Mouse (Mus musculus) limb, embryonic 14.5 days (tissue): ENCODE results near the gene Hsd17b7. TPM values are rescaled to one million over a fixed set of nuclear protein-coding genes. Genes with fewer than 3 reads are reported as not detected.
"Not testable (repeated sequence)": the region's sequence is repeated elsewhere in the genome, so short reads cannot be mapped to it uniquely, and the experiment has no call there.

Experiments
- ATAC-seq: fragments of 200-750 bp; cut with Nextera tagmentation; 2 replicates; pipeline ENCODE4 v1.8.0; 2017; ENCODE audit warnings: low read depth, moderate number of reproducible peaks, moderate TSS enrichment; ENCODE audit not compliant: low FRiP score
- DNase-seq: peaks from one replicate; pipeline ENCODE4 v3.0.0-alpha.2; 2015; ENCODE audit warnings: low spot score
- H3K27ac ChIP-seq: fragments of 300-500 bp; sonication (generic); replicated peaks from 2 replicates; pipeline ENCODE4 v1.5.1; 2014; ENCODE audit warnings: low read depth, mild to moderate bottlenecking, low read length, moderate library complexity, mixed read lengths
- H3K27me3 ChIP-seq: fragments of 300-500 bp; sonication (generic); 2 replicates; pipeline ENCODE4 v1.6.1; 2014; ENCODE audit warnings: low read length, mixed read lengths; ENCODE audit not compliant: control insufficient read depth, insufficient read depth
- H3K36me3 ChIP-seq: fragments of 300-500 bp; sonication (generic); 2 replicates; pipeline ENCODE4 v1.6.1; 2014; ENCODE audit warnings: mild to moderate bottlenecking, low read length, moderate library complexity, mixed read lengths; ENCODE audit not compliant: control insufficient read depth, insufficient read depth
- H3K4me1 ChIP-seq: fragments of 300-500 bp; sonication (generic); 2 replicates; pipeline ENCODE4 v1.6.1; 2014; ENCODE audit warnings: antibody characterized with exemption, low read length, mixed read lengths; ENCODE audit not compliant: control insufficient read depth, insufficient read depth
- H3K4me2 ChIP-seq: fragments of 300-500 bp; sonication (generic); replicated peaks from 2 replicates; pipeline ENCODE4 v1.6.1; 2014; ENCODE audit warnings: low read depth, mild to moderate bottlenecking, low read length, moderate library complexity; ENCODE audit not compliant: severe bottlenecking
- H3K4me3 ChIP-seq: fragments of 300-500 bp; sonication (generic); replicated peaks from 2 replicates; pipeline ENCODE4 v1.5.1; 2014; ENCODE audit warnings: low read length
- H3K9ac ChIP-seq: fragments of 300-500 bp; sonication (generic); 2 replicates; pipeline ENCODE4 v1.6.1; 2014; ENCODE audit warnings: mild to moderate bottlenecking, low read depth, low read length, moderate library complexity; ENCODE audit not compliant: severe bottlenecking
- H3K9me3 ChIP-seq: fragments of 300-500 bp; sonication (generic); 2 replicates; pipeline ENCODE4 v1.6.1; 2016; ENCODE audit warnings: low read length; ENCODE audit not compliant: control insufficient read depth
- POLR2A ChIP-seq: fragments of 200-500 bp; IDR thresholded peaks from 2 replicates; pipeline ENCODE4 v1.8.0; 2012; ENCODE audit warnings: inconsistent platforms, mild to moderate bottlenecking, moderate library complexity, borderline replicate concordance; ENCODE audit not compliant: insufficient read depth, insufficient read length; ENCODE audit errors: extremely low read depth
- WGBS: fragments of 180-500 bp; shearing (Covaris S2); extraction: QIAGEN DNeasy Blood & Tissue Kit; methylation state at CpG from one replicate; pipeline ENCODE4 v1.1.7; 2014; 5-methylcytosine and 5-hydroxymethylcytosine counted together
- polyA plus RNA-seq, 2 experiments: library from polyadenylated mRNA; depleted of rRNA in 1 of 2; stranded (reverse) in 1 of 2; unstranded in 1 of 2; fragments of >200 nt; fragmentation: Nextera tagmentation in 1 of 2; extraction: Ambion mirVana in 1 of 2; gene quantifications; 2 replicates each; pipeline versions ENCODE4 v1.2.1 to v1.2.3; 2012 to 2014

Gene Hsd17b7
- polyA plus RNA-seq, 2 experiments, result 10.7 to 19.2 TPM

DNA sequence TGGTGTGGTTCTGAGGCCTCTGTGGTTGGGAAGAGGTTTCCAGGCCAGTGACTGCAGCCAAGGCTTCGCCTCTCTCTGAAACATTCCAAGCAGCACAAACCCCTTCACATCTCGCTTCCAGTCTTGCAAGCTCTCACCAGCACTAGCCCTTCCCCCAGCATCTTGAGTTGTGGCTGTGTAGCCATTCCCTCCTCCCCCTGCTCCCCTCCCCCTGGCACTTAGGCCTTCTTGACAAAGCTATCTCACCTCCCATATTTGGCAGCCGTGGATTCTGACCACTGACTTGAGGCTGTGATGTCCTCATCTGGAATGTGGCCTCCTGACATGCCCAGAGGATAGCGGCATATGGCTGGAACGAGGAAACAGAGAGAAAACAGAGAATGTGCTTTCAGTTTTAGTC lies 37.5 kb upstream of the Hsd17b7 start:
- TF ChIP-seq POLR2A, result no peak
- ATAC-seq, result 0 out of 2 replicates have a peak, but pooled peaks have one; percentile 44
- DNase-seq, result peak; percentile 5
- H3K4me3 ChIP-seq, result no peak overlapping the region
- no peaks in the 10 kb centered on the region for H3K4me1 ChIP-seq
- WGBS, result 61% methylated on average over 5 of the region's 5 CpGs
- no peak overlapping the region for H3K27ac ChIP-seq
- H3K36me3 ChIP-seq, result peaks cover 40% of the 10 kb centered on the region
- H3K9me3 ChIP-seq, result no peaks in the 10 kb centered on the region
- H3K4me2 ChIP-seq, result no peak overlapping the region
- no peaks in the 10 kb centered on the region for H3K27me3 ChIP-seq
- H3K9ac ChIP-seq, result no peak overlapping the region

DNA sequence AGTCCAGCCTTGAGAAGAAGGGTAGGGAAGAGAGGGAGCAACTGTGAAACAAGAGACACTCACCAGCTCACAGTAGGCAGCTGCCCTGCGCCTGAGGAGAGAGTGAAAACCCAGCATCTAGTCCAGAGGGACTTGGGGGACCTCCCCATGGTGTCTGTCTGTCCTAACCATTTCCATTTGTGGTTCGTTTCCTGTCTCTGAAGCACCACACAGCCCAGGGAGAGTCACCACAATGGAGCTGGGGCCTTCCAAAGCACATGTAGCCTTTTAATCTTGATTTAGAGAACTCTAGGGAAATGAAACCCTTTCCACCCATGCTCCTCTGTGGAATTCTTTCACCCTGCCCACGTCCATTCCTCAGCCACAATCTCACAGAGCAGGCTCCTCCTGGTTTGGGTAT lies 36.3 kb upstream of the Hsd17b7 start:
- Histone ChIP-seq H3K4me2 (no peak overlapping the region), H3K36me3 (peaks cover 51% of the 10 kb centered on the region), H3K9ac (no peak overlapping the region), H3K27ac (no peak overlapping the region), H3K9me3 (no peaks in the 10 kb centered on the region), H3K4me3 (no peak overlapping the region), H3K4me1 (no peaks in the 10 kb centered on the region), H3K27me3 (no peaks in the 10 kb centered on the region)
- DNase-seq (no peak), ATAC-seq (no peak)
- WGBS, result 79% methylated on average over 3 of the region's 3 CpGs
- TF ChIP-seq POLR2A, result no peak

DNA sequence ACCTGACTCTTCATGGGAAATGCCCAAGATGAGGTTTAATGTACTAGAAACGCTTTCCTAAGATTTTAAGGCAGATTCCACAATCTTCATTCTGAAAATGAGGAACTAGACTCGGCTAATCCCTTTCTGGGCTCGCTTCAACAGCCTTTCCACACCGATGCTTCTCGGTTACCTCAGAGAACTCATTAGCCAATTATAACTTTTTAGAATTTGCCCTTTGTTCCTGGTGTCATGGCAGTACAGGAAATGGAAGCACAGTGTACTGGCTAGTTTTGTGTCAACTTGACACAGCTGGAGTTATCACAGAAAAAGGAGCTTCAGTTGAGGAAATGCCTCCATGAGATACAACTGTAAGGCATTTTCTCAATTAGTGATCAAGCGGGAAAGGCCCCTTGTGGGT lies 24.9 kb upstream of the Hsd17b7 start:
- H3K27me3 ChIP-seq, H3K4me3 ChIP-seq, H3K4me1 ChIP-seq, H3K9ac ChIP-seq, H3K9me3 ChIP-seq, H3K4me2 ChIP-seq, H3K27ac ChIP-seq, DNase-seq, ATAC-seq: not testable (repeated sequence)
- peaks cover 56% of the 10 kb centered on the region for H3K36me3 ChIP-seq
- 94% methylated on average over 5 of the region's 6 CpGs for whole genome bisulfite sequencing

DNA sequence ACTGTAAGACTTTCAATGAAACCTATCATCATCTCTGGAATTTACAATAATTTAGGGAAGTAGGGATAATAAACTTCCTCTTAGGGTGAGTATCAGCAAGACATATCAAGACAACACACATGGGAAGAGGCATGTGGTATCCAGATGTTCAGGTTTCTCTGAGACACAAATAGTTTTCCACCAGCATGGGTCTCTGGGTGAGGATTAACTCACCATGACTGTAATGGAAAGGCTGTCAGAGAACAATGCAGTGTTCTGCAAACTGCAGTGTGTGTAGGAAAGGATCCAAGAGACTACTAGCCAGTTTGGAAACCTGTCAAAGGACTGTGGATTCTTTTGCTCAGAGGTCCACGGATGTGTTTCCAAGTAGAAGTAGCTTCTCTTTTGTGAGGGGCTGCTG lies 17.1 kb upstream of the Hsd17b7 start:
- no peak for TF ChIP-seq POLR2A
- H3K9ac ChIP-seq, result no peak overlapping the region
- WGBS, result 50% methylated on average over 1 of the region's 1 CpGs
- peak; percentile 80 for DNase-seq
- no peaks in the 10 kb centered on the region for H3K9me3 ChIP-seq
- 0 out of 2 replicates have a peak, but pooled peaks cover 4% of the 10 kb centered on the region for H3K4me1 ChIP-seq
- no peak overlapping the region for H3K4me2 ChIP-seq
- H3K4me3 ChIP-seq, result no peak overlapping the region
- peak; percentile 75 for ATAC-seq
- H3K27ac ChIP-seq, result no peak overlapping the region
- H3K27me3 ChIP-seq, result no peaks in the 10 kb centered on the region
- H3K36me3 ChIP-seq, result peaks cover 42% of the 10 kb centered on the region

DNA sequence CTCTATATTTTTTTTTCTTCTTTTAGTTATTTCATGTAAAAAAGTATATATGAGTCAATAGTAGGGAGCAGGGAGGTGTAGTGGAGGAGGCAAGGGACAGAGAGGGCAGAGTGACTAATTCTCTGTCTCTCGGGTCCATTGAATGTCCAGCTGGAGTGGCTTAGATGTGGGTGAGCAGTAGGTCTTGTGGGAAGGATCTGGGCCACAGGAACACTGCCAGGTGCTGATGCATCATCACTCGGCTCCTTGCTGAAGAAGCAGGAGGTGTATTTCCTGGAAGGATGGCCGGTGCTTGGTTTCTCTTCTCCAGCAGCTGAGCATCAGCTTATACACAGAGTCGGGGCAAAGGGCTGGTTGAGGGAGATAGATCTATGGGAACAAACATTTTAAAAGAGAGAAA lies 8.6 kb upstream of the Hsd17b7 start:
- TF ChIP-seq POLR2A, result no peak
- Histone ChIP-seq H3K27me3 (no peaks in the 10 kb centered on the region), H3K4me2 (no peak overlapping the region), H3K9me3 (no peaks in the 10 kb centered on the region), H3K27ac (no peak overlapping the region), H3K4me1 (no peaks in the 10 kb centered on the region), H3K36me3 (peaks cover 32% of the 10 kb centered on the region), H3K9ac (no peak overlapping the region), H3K4me3 (no peak overlapping the region)
- no peak for ATAC-seq
- no peak for DNase-seq
- WGBS, result 89% methylated on average over 4 of the region's 4 CpGs

DNA sequence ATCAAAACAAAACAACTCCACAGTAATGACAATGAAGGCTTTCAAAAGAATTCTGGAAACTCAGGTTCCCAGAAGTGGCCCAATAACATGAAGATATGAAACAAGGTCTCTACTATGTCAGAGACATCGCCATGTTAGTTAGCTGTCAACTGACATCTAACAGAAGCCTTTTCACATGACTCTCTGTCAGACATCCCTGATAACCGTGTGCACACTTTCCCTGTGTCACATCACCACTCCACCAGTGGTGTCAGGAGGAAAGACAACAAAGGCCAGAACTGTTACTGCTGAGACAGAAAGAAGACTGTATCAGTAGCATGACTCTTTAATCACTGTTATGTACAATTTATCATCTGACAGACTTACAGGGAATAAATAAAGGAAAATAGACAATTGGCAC lies 3.0 kb upstream of the Hsd17b7 start:
- no peak for TF ChIP-seq POLR2A
- H3K36me3 ChIP-seq, result peaks cover 11% of the 10 kb centered on the region; the same call in 1 of the 2 replicates
- no peak overlapping the region for H3K9ac ChIP-seq
- peaks cover 11% of the 10 kb centered on the region for H3K4me1 ChIP-seq
- no peaks in the 10 kb centered on the region for H3K9me3 ChIP-seq
- H3K4me3 ChIP-seq, result no peak overlapping the region
- H3K27me3 ChIP-seq, result no peaks in the 10 kb centered on the region
- WGBS, result 75% methylated on average over 2 of the region's 2 CpGs
- no peak for DNase-seq
- H3K4me2 ChIP-seq, result no peak overlapping the region
- ATAC-seq, result no peak
- no peak overlapping the region for H3K27ac ChIP-seq
